Mouse (Mus musculus) spleen, adult 2 months (tissue): Measurements from ENCODE around the gene Rasgef1b.

Source experiments
- CTCF ChIP-seq: fragments of 200-500 bp; IDR thresholded peaks from 2 replicates; pipeline ENCODE4 v1.5.1; 2011; ENCODE audit warnings: mild to moderate bottlenecking, inconsistent platforms; ENCODE audit not compliant: insufficient read depth, insufficient read length, insufficient replicate concordance; ENCODE audit errors: extremely low read depth
- POLR2A ChIP-seq: fragments of 200-500 bp; IDR thresholded peaks from 2 replicates; pipeline ENCODE4 v1.6.1; 2011; ENCODE audit warnings: low read depth, low read length, inconsistent platforms

DNA sequence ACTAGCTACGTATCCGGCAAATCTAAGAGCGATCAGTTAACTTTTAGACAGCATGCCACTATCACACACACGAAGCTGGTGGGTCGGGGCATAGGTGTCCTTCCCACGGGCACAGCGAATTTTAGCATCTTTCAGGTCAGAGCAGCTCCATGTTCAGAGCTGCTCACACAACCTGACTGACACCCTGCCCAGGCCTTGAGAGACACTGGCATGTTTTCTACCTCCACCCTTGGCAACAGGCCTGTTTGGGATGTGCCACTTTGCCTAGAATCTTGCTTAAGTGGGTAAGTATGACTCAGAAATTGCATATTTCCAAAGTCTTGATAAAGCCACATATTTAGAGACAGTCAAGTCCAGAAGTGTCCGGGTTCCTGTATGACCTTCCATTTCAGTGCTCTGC, 296.4 kb downstream of the Rasgef1b start:
- TF ChIP-seq CTCF, result no peak
- TF ChIP-seq POLR2A, result no peak
